Mouse (Mus musculus) intestine, postnatal 0 days (tissue): ENCODE measurements around the gene Tnks2. TPM values are rescaled to one million over a fixed set of nuclear protein-coding genes. Genes with fewer than 3 reads are reported as not detected.

Experiments
- ATAC-seq: fragments of 200-750 bp; cut with Nextera tagmentation; 2 replicates; pipeline ENCODE4 v1.8.0; 2017; ENCODE audit warnings: mild to moderate bottlenecking, moderate TSS enrichment, moderate library complexity
- H3K27ac ChIP-seq: fragments of 300-500 bp; sonication (generic); 2 replicates; pipeline ENCODE4 v1.5.1; 2014; ENCODE audit warnings: mild to moderate bottlenecking, low read depth, low read length, moderate library complexity
- H3K27me3 ChIP-seq: fragments of 300-500 bp; sonication (generic); replicated peaks from 2 replicates; pipeline ENCODE4 v1.6.1; 2014; ENCODE audit warnings: low read length, mixed read lengths; ENCODE audit not compliant: control insufficient read depth, insufficient read depth
- H3K36me3 ChIP-seq: fragments of 300-500 bp; sonication (generic); 2 replicates; pipeline ENCODE4 v1.6.1; 2014; ENCODE audit warnings: mild to moderate bottlenecking, moderate library complexity; ENCODE audit not compliant: control insufficient read depth, insufficient read depth
- H3K4me1 ChIP-seq: fragments of 300-500 bp; sonication (generic); replicated peaks from 2 replicates; pipeline ENCODE4 v1.6.1; 2014; ENCODE audit warnings: antibody characterized with exemption, low read length, mixed read lengths; ENCODE audit not compliant: control insufficient read depth, insufficient read depth
- H3K4me2 ChIP-seq: fragments of 300-500 bp; sonication (generic); replicated peaks from 2 replicates; pipeline ENCODE4 v1.6.1; 2014; ENCODE audit warnings: low read depth, mild to moderate bottlenecking, moderate library complexity
- H3K4me3 ChIP-seq: fragments of 300-500 bp; sonication (generic); 2 replicates; pipeline ENCODE4 v1.5.1; 2014; ENCODE audit warnings: low read depth, low read length
- H3K9ac ChIP-seq: fragments of 300-500 bp; sonication (generic); 2 replicates; pipeline ENCODE4 v1.6.1; 2014; ENCODE audit warnings: mild to moderate bottlenecking, low read depth, low read length
- H3K9me3 ChIP-seq: fragments of 300-500 bp; sonication (generic); 2 replicates; pipeline ENCODE4 v1.6.1; 2016; ENCODE audit warnings: mixed run types; ENCODE audit not compliant: control insufficient read depth
- CTCF ChIP-seq: sonication (generic); IDR thresholded peaks from 2 replicates; pipeline ENCODE4 v1.5.1; 2016; ENCODE audit warnings: low read depth, mild to moderate bottlenecking, control low read depth, antibody characterized with exemption, moderate library complexity
- WGBS: fragments of 180-500 bp; shearing (Covaris S2); extraction: QIAGEN DNeasy Blood & Tissue Kit; methylation state at CpG from one replicate; pipeline ENCODE4 v1.1.7; 2014; 5-methylcytosine and 5-hydroxymethylcytosine counted together
- polyA plus RNA-seq: library from polyadenylated mRNA; unstranded; fragments of >200 nt; fragmentation: Nextera tagmentation; extraction: Ambion mirVana; gene quantifications from 2 replicates; pipeline ENCODE4 v1.2.1, GENCODE M21; 2015

The Tnks2 gene
- polyA plus RNA-seq, 1 experiment from 2014 or later: 19.2 TPM

GRCm38 (mm10) chr19:36916876-36917389, 82.9 kb downstream of the Tnks2 start:
- Histone ChIP-seq H3K4me2 (no peak overlapping the region), H3K9me3 (no peaks in the 10 kb centered on the region), H3K27me3 (no peaks in the 10 kb centered on the region), H3K4me3 (no peak overlapping the region), H3K9ac (no peak overlapping the region), H3K4me1 (no peaks in the 10 kb centered on the region), H3K36me3 (no peaks in the 10 kb centered on the region), H3K27ac (no peak overlapping the region)
- no peak for TF ChIP-seq CTCF
- WGBS: 88% methylated on average over 1 of the region's 1 CpGs
- no peak for ATAC-seq

- Histone ChIP-seq H3K9me3 (no peaks in the 10 kb centered on the region), H3K9ac (peak overlapping the region; percentile 61), H3K36me3 (no peaks in the 10 kb centered on the region), H3K4me2 (peak overlapping the region; percentile 88), H3K27ac (peak overlapping the region; percentile 67; the same call in 1 of the 2 replicates), H3K4me3 (peak overlapping the region; percentile 70), H3K27me3 (no peaks in the 10 kb centered on the region), H3K4me1 (no peaks in the 10 kb centered on the region)
- WGBS: under 1% methylated on average over 84 of the region's 85 CpGs
- TF ChIP-seq CTCF: peak; percentile 71
- ATAC-seq: peak; percentile 83
Measured at GRCm38 (mm10) chr19:36918441-36919301, 84.6 kb downstream of the Tnks2 start.

GRCm38 (mm10) chr19:36919466-36919865, 85.4 kb downstream of the Tnks2 start, which contains the start of gene Fgfbp3:
TSS of gene Fgfbp3 (minus strand) at chr19:36919615.
- Histone ChIP-seq H3K9me3 (no peaks in the 10 kb centered on the region), H3K9ac (peak within 1 kb of the TSS; percentile 61), H3K4me1 (no peaks in the 10 kb centered on the region), H3K27ac (peak within 1 kb of the TSS; percentile 67; the same call in 1 of the 2 replicates), H3K27me3 (no peaks in the 10 kb centered on the region), H3K4me2 (peak within 1 kb of the TSS; percentile 88), H3K36me3 (no peaks in the 10 kb centered on the region), H3K4me3 (peak within 1 kb of the TSS; percentile 70)
- whole genome bisulfite sequencing: 6% methylated on average over 12 of the region's 12 CpGs
- TF ChIP-seq CTCF: no peak
- ATAC-seq: no peak

- no peaks in the 10 kb centered on the region for H3K9me3 ChIP-seq
- H3K27me3 ChIP-seq: no peaks in the 10 kb centered on the region
- no peak overlapping the region for H3K9ac ChIP-seq
- H3K4me1 ChIP-seq: no peaks in the 10 kb centered on the region
- no peak overlapping the region for H3K4me2 ChIP-seq
- peak; percentile 62 for TF ChIP-seq CTCF
- WGBS: 24% methylated on average over 2 of the region's 2 CpGs
- ATAC-seq: no peak
- no peak overlapping the region for H3K4me3 ChIP-seq
- H3K27ac ChIP-seq: no peak overlapping the region
- no peaks in the 10 kb centered on the region for H3K36me3 ChIP-seq
Measured at GRCm38 (mm10) chr19:36922015-36922414, 88.0 kb downstream of the Tnks2 start.

GRCm38 (mm10) chr19:36922936-36923335, 88.9 kb downstream of the Tnks2 start:
- H3K4me3 ChIP-seq: no peak overlapping the region
- no peak for TF ChIP-seq CTCF
- no peak for ATAC-seq
- 0 out of 2 replicates have a peak, but pooled peaks cover 3% of the 10 kb centered on the region for H3K4me1 ChIP-seq
- no peaks in the 10 kb centered on the region for H3K27me3 ChIP-seq
- no peak overlapping the region for H3K27ac ChIP-seq
- no peaks in the 10 kb centered on the region for H3K9me3 ChIP-seq
- no peak overlapping the region for H3K9ac ChIP-seq
- no peak overlapping the region for H3K4me2 ChIP-seq
- 63% methylated on average over 3 of the region's 3 CpGs for WGBS
- no peaks in the 10 kb centered on the region for H3K36me3 ChIP-seq
